Mouse (Mus musculus): ENCODE data around the gene Amigo1.

The Amigo1 gene

DNA sequence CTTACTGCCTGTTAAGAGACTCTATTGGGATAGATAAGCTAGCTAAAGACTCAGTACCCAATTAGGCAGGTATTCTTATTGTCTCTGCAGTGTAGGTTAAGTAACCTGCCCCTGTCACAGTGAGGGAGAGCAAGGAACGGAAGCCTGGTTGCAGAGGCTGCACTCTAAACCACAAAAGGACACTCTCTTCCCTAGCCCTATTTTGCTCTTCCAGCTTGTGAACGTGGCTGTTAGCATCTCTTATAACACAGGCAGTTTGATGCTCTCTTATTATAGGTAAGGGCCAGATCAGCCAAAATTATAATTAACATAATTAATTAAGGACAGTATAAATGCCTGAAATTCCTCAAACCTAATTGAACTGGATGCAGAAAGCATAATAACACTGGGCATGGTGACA is 5.6 kb upstream of the Amigo1 start:
- WGBS, result 65% methylated on average over 2 of the region's 2 CpGs

DNA sequence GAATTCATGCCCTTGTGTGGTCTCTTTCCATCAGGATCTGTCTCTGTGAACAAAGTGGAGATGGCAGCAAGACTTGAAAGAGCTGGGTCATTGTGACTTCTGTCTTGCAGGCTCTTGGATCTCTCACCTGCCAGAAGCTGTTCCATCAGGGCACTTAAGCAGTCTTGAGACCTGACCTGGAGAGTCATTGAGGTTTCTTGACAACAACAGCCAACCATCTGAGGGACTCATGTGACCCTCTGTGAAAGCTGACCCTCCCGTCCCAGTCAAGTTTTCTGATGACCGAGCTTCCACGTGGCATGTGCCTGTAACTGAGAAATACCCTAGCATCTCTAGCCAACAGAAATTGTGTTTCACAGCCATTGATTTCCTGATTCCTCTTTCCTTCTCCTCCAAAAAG is 1.4 kb upstream of the Amigo1 start:
- WGBS, result 88% methylated on average over 3 of the region's 3 CpGs

DNA sequence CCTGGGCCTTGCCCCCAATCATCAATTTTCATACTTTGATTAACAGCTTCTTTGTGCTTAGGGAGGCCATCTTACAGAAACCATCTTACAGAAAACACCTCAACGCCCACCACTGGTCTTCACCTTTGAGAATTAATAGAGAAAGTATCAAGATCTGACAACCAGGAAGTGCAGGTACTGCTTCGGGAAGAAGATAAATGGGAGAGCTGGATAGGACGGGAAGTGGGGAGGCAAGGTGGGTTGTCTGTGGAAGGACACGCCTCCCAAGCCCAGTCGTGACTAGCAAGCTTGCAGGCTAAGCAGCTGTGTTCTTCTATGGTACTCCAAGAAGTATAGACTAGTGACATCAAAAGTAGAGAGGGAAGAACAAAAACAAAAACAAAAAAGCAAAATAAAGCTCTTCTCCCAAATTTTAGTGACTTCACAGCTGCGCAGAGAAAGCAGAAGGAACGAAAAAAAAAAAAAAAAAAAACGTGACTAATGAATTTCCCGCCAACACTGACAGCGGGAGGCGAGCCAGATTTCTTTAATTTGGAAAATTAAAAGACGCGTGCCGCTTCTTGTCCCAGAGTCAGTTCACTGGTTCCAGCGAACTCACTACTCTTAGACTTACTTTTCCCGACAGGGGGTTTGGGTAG is 556 bp upstream of the Amigo1 start:
- 6% methylated on average over 16 of the region's 16 CpGs for WGBS

DNA sequence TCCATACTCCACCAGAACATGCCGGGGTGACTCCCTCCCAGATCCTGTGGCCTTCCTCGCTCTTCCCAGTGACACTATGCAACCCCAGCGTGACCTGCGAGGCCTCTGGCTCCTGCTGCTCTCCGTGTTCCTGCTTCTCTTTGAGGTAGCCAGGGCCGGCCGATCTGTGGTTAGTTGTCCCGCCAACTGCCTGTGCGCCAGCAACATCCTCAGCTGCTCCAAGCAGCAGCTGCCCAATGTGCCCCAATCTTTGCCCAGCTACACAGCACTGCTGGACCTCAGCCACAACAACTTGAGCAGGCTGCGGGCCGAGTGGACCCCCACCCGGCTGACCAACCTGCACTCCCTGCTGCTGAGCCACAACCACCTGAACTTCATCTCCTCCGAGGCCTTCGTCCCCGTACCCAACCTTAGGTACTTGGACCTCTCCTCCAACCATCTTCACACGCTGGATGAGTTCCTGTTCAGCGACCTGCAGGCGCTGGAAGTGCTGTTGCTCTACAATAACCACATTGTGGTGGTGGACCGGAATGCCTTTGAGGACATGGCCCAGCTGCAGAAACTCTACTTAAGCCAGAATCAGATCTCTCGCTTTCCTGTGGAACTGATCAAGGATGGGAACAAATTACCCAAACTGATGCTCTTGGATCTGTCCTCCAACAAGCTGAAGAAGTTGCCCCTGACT is 1.1 kb downstream of the Amigo1 start:
- WGBS, result 57% methylated on average over 20 of the region's 20 CpGs

DNA sequence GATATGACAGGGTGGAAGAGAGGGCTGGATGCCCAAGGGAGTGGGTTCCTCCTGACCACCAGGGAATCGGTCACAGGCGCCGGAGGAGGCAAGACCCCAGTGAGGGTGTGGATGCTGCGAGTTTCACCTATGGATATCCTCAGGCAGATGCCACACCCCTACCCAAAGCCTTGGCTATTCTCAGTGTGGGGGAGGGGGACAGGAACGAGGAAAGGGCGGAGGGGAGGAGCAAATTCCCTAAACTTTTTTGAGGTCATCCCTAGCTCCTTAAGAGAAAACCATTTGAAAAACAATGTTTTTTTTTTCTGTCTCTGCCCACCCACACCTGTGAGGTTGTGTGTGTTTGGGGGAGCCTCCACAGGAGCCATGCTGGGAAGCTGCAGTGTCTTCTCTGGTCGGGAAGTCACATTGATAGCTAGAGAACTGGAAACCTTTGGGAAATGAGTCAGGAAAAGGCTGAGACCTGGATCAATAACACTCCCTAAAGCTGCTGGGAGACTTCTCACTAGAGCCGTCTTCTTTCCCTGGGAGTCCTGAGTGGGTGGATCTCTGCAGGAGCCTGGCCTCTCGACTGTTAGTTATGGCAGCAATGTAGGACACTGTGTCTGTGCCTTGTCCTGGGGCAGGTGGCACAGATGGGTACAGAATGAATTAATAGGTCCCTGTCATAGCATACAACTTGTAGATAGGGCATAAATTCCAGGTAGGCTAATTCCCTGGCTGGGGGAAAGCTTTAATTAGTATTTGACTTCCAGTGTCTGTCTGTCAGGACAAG is 2.8 kb downstream of the Amigo1 start:
- 65% methylated on average over 9 of the region's 9 CpGs for WGBS

DNA sequence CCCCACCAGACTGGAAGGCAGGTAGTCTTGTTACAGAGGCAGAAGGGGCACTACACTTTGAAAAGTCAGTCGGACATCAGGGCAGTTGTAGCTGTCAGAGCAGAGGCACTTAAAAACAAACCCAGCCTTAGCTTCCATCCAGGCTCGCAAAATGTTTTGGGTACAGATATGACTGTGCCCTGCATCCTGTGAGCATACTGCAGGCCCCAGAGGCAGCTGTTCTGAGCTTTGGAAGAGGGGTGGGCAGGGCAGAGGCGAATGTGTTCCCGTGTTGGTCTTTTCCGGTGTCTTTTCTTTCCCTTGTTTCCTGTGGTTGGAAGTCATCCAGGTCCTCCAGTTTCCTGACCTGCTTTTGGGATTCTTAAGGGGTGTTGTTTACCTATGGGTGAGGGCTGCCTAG is 3.8 kb downstream of the Amigo1 start:
- WGBS, result 27% methylated on average over 5 of the region's 5 CpGs

DNA sequence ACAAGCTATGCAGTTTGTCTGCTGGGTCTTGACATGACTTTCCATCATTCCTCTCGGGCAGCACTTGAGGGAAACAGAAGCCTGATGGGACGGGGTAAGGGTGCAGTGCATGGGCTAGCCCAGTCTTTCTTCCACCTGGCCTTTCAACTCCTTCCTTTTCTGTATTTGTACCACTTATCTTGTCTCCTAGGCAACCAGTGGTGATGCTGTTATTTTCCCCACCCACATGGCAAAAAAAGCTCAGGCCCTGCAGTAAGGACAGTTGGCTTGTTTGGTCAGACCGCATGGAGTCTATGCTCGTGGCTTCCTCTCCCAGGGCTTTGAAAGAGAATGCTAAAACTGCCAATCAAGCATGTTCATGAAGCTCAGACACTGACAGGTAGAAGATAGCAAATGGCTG is 7.6 kb downstream of the Amigo1 start:
- WGBS, result 71% methylated on average over 4 of the region's 4 CpGs

DNA sequence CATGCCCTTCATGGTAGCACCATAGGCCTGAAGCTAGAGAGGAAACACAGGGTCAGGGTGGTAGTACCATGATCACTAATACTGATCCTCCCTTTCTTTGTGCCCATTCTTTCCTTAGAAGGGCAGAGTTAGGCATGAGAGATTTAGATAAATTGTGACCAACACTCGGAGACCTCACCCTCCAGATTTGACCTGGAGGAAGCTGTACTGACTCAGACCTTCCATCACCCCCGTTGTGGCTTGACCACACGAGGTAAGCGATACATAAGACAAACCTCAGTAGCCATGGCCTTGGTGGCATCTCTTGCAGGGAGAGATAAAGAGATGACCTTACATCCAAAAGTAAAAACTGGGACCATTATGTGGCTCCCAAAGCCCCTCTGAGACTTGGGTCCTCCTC is 9.2 kb downstream of the Amigo1 start:
- WGBS, result 92% methylated on average over 4 of the region's 4 CpGs

DNA sequence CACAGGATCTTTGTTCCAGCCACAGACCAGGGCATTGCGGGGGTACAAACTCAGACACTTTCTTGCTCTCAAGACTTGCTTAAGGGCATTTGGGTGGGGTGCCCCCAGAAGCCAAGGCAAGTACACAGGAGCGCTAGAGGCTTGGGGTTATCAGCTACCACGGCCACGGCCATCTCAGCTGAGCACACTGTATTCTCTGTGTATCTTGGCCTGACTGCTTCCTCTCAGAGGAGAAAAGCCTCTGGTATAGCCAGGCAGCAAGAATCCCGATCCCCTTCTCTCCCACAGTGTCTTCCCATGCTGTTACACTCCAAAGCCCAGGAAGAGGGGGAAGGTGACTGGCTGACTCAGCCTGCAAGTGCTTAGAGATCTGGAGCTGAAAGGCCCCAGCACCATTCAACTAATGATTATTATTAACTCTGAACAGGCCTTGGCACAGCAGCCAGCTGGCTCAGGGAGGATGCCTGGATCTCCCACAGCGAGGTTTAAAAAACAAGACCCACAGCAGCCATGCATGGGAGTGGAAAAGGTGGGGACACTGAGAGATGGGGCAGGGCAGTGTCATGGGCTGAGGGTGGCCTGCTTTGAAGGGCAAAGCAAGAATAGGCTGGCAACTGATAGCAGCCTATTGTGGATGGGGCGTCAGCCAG is 9.9 kb downstream of the Amigo1 start:
- WGBS, result 44% methylated on average over 7 of the region's 7 CpGs

DNA sequence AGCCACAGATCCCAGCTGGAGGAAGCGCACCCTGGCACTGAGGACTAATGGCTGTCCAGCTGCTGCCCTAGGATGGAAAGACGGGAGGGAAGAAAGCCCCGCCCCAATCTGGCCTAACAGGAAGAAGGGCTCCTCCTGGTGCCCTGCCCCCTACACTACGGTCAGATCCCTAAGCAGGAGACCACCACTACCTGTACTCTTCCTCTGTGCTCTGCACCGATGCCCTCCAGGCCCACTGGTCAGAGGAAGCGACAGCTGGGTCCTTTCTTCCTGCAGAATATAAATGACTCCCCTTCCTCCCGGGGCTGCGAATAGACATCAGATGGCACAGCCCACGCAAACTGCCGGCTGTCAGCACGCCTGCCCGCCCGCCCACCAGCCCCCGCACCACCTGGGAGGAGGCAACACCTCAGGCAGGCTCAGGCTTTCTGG is 10.9 kb downstream of the Amigo1 start:
- WGBS, result 27% methylated on average over 14 of the region's 14 CpGs

DNA sequence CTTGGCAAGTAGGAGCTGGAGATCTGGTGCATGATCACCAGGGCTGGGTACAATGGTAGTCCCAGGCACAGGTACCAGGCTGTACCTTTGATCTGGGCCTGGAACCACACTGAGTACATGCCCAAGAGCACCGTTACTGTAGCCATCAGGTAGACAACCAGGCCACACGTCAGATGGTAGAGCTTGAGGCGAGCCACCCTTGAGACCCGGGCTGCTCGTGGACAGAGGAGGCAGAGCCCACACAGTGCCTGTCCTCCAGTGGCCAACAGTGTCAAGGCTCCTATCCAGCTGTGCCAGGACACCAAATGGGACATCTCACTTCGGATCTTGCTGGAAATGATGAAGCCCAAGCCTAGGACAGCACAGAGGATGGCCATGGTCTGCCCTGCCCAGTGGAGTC is 13.1 kb downstream of the Amigo1 start:
- WGBS, result 93% methylated on average over 6 of the region's 6 CpGs

DNA sequence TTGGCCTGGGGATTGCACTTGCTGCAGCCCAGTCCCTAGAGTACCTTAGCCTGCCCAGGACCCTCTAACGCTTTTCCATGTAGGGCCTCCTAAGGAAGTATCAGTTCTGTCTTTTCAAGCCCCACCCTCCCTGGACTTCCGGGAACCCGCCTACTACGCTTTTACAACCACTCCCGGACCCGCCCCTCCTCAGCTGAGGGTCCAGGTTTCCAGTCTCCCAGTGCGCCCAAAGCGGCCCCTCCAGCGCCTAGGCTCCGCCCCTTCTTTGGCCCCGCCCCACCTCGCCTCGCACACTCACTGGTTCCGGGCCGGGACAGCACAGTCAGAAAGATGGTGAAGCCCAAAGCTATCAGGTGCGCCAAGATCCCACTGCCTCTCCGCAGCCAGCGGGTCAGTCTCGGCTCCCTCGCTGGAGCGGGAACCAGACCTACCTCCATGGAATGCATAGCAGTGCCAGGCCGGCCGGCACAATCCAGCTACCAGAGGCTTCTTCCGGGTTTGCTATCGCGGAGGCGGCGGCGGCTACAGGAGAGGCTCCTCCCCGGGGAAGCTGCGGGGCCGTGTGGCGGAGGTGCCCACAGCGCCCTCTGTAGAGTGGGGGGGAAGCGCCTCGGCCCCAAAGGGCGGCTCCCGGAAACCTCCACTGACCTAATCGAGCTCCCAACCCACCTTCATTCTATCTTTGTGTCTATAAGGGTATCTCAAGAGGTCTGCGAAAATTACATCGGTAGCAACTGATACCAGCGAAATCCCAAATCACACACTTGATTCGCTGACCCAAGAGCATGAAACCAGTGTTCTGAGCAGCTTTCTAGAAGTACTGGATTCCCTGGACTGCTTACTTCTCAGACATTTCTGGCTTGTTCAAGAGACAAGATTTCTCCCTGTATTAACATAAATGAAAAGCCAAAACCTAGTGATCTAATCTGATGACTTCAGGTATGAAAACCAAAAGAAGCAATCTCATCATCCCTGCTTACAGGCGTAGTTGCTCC is 14.5 kb downstream of the Amigo1 start, which contains the start of gene Cyb561d1:
TSS of gene Cyb561d1 (minus strand) at position 884 of the 995 bp plus-strand sequence.
- 1% methylated on average over 44 of the region's 44 CpGs for WGBS

DNA sequence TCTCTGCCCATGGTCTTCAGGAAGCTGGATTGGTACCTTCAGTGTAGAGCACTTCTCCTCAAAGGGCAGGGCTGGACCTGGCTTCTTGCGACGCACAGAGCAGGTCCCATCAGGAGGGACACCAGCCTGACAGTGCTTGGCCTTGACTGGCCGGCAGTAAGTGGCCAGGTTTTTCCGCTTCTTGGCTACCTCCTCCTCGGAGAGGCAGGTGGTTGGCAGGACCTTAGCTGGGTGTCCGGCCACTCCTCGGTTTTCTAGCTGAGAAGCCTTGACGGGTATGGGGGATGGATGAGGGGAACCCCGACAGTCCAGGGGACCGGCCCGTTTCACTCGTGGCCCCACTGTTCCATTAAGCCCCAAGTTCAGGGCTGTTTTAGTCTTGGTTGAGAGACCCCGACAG is 17.1 kb downstream of the Amigo1 start:
- WGBS, result 89% methylated on average over 13 of the region's 13 CpGs

DNA sequence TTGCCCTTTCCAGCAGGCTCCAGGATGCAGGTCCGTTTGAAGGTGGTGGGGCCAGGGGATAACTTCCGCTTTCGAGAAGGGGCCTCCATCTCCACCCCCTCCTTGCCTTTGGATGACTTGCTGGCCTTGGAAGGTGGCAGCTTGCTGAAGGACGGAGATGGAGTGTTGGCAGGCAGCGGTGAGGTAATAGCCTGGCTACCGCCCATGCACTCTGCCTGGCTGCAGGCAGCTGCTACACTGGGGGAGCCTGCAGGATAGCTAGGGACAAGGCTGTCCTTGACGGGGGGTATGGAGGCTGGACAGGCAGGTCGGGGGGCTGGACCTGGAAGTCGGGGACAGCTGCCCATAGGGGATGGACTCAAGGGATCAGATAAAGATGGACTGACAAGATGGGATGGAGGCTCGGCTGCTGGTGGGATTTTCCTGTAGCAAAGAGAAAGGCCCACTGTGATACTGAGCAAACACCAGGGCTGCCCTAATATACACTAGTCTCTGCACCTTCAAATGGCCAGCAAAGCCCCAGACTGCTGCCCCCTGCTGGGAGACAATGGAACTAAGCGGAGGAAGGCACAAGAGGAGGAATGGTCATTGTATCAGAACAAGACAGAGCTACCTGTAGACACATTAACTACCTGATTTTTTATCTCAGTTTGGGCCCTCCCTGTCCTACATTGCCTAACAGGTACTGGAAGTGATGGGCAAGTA is 17.6 kb downstream of the Amigo1 start:
- 65% methylated on average over 11 of the region's 11 CpGs for WGBS

DNA sequence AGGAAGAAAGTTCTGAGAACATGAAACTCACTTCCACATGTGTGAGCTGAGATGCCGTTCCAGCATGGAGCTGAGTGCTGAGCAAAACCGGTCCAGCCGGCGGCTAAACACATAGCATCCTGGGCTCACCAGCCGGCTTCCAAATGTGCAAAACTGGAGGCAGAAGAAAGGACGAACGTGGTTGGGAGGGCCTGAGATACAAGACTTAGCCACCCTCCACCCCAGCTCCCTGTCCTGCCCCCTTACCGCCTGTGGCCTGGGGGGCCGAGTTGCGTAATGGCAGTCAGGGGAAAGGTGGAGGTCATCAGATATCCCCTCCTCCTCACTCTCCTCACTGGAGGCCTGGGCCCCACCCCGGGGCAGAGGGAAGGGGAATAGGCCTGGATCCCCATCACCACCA is 18.3 kb downstream of the Amigo1 start:
- 77% methylated on average over 11 of the region's 11 CpGs for WGBS

DNA sequence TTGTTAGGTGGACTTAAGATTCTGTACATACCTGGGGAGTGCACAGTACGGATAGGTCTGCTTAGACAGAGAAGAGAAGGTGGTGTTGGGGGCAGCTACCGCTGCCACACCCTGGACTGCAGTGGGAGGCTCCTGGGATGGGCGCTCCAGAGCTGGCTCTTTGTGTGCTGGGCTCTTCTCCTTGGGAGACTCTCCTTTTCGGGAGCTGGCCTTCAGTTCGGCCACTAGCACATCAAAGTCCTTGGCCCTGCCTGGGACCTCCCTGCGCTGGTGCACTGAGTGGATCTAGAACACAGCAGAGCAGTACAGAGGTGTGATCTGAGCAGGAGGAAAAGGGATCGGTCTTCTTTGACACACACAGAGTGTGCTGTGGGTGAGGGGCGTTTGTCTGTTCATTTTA is 19.5 kb downstream of the Amigo1 start:
- WGBS, result 88% methylated on average over 8 of the region's 8 CpGs

DNA sequence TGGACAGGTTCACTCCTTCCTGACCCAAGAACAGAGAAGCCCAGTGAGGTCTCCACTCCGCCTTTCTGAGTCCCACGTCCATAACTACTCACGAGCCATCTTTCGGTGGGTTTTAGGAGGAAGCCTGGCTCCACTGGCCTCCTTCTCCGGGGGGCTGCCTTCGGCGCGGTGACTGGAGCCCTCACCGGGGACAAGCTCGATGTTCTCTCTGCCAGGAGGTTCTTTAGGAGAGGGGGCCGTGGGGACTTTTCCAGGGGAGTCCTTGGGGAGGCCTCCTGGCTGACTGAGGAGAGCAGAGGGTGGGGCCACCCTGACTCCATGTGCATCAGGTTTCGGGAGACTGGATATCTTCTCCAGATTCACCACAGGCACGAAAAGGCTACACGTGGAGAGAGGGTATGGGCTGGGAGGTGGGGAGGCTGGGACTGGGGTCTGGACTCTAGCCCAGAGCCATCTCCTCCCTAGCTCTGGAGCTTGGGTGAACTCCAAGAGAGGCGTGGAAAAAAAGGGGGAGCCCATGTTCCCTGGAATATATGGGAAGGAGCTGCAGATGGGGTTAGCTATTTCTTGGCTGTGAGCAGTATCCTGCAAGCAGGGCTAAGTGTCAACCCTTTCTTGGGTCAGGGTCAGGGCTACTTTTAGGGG is 20.7 kb downstream of the Amigo1 start:
- 69% methylated on average over 15 of the region's 15 CpGs for WGBS

DNA sequence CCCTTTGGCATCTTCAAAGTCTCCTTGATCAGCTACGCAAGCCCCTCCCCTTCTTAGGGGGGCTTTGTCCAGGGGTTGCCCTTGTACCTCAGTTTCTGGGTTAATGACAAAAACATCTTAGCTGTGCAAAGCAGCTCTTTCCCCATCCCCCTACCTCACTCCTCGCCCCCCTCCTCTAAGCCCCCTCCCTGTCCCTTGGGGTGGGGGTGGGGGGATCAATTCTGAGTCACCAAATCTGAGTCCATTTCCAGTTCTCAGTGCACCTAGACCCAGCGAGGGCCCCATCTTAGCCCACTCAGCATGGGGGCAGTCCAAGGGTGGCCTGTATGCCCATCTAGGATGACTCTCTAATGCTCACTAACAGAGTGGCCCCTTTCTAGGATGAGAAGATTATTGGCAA is 22.9 kb downstream of the Amigo1 start:
- WGBS, result 69% methylated on average over 3 of the region's 3 CpGs

DNA sequence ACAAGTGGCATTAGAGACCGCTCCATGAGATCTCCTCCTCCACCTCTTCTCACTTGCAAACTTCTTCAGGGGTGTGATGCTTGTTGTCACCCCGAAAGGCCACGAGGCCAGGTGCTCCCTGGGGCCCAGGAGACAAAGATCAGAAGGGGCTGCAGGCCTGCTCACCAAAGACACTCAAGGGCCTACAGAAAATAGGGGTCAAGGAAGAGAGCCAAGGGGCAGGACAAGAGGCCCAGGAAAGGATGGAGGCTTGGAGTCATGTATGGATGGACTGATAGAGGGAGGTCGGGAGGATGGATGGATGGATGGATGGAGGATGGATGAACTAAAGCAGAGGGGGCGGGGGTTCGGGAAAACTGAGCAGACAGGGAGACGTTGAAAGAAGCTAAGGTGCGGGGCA is 23.4 kb downstream of the Amigo1 start:
- 10% methylated on average over 8 of the region's 8 CpGs for WGBS

All from cerebral cortex, adult 2 months (tissue).